10 mouse cellular contexts compared by ENCODE assay signal in genomic region chr10:29354183-29354582, GRCm38 (mm10). TPM values are rescaled to one million over a fixed set of nuclear protein-coding genes. Genes with fewer than 3 reads are reported as not detected.
DNase-seq lines count a peak whose midpoint lies in the region; ATAC-seq lines count a peak whose summit lies in the region.
"Had no signal": no experiment of that assay in that cellular context is flagged by ENCODE, and none has a peak within 500 bp of the region (broad histone marks: within the 10 kb centered on the region; RNA-seq: fewer than 3 reads in every experiment).

No protein-coding gene starts in this region.

- WGBS in hindbrain, embryonic 11.5 days, result 71% methylated on average over 7 of the region's 7 CpGs
- WGBS in hindbrain, embryonic 10.5 days, result 78% methylated on average over 7 of the region's 7 CpGs
- WGBS in hindbrain, embryonic 15.5 days, result 36% methylated on average over 7 of the region's 7 CpGs
- WGBS in midbrain, embryonic 12.5 days, result 50% methylated on average over 7 of the region's 7 CpGs
- WGBS in heart, embryonic 11.5 days (ENCODE audit: insufficient replicate concordance), result 78% methylated on average over 7 of the region's 7 CpGs
- 87% methylated on average over 7 of the region's 7 CpGs for WGBS in liver, embryonic 12.5 days (ENCODE audit: insufficient replicate concordance)

- no peaks in the 10 kb centered on the region for H3K27me3 ChIP-seq in hindbrain, embryonic 11.5 days (ENCODE audit: control insufficient read depth, insufficient read depth, low read length)
- no peaks in the 10 kb centered on the region for H3K27me3 ChIP-seq in hindbrain, embryonic 10.5 days (ENCODE audit: insufficient read depth, poor library complexity, severe bottlenecking)
- no peaks in the 10 kb centered on the region for H3K27me3 ChIP-seq in hindbrain, embryonic 15.5 days
- no peaks in the 10 kb centered on the region for H3K27me3 ChIP-seq in midbrain, embryonic 12.5 days
- H3K27me3 ChIP-seq in heart, embryonic 11.5 days (ENCODE audit: control insufficient read depth, insufficient read depth, low read length), result no peaks in the 10 kb centered on the region
- H3K27me3 ChIP-seq in liver, embryonic 12.5 days (replicated peaks), result no peaks in the 10 kb centered on the region
- H3K27me3 ChIP-seq: stomach, embryonic 15.5 days had no signal

- no peak overlapping the region for H3K4me3 ChIP-seq in hindbrain, embryonic 11.5 days (ENCODE audit: low read depth, low read length)
- H3K4me3 ChIP-seq in hindbrain, embryonic 10.5 days, result no peak overlapping the region
- H3K4me3 ChIP-seq in hindbrain, embryonic 15.5 days, result no peak overlapping the region
- no peak overlapping the region for H3K4me3 ChIP-seq in midbrain, embryonic 12.5 days
- H3K4me3 ChIP-seq in heart, embryonic 11.5 days (ENCODE audit: low read depth, low read length), result no peak overlapping the region
- H3K4me3 ChIP-seq in liver, embryonic 12.5 days, result no peak overlapping the region
- H3K4me3 ChIP-seq: stomach, embryonic 15.5 days had no signal

- peak; percentile 57; the same call in 1 of the 2 replicates for ATAC-seq in hindbrain, embryonic 11.5 days (ENCODE audit: low FRiP score)
- ATAC-seq in hindbrain, embryonic 15.5 days (ENCODE audit: low FRiP score, low read depth), result no peak
- 0 out of 2 replicates have a peak, but pooled peaks have one; percentile 51 for ATAC-seq in midbrain, embryonic 12.5 days (ENCODE audit: low FRiP score, low read depth)
- ATAC-seq in heart, embryonic 11.5 days (replicated peaks; ENCODE audit: insufficient number of reproducible peaks, low FRiP score, low TSS enrichment), result no peak
- ATAC-seq in liver, embryonic 12.5 days, result no peak

- no peaks in the 10 kb centered on the region for H3K9me3 ChIP-seq in hindbrain, embryonic 11.5 days (ENCODE audit: control insufficient read depth, low read length)
- H3K9me3 ChIP-seq in hindbrain, embryonic 10.5 days, result no peaks in the 10 kb centered on the region
- no peaks in the 10 kb centered on the region for H3K9me3 ChIP-seq in hindbrain, embryonic 15.5 days
- no peaks in the 10 kb centered on the region for H3K9me3 ChIP-seq in midbrain, embryonic 12.5 days
- H3K9me3 ChIP-seq in heart, embryonic 11.5 days (replicated peaks; ENCODE audit: control insufficient read depth, low read length), result no peaks in the 10 kb centered on the region
- no peaks in the 10 kb centered on the region for H3K9me3 ChIP-seq in liver, embryonic 12.5 days (replicated peaks)
- H3K9me3 ChIP-seq: stomach, embryonic 15.5 days had no signal

- H3K36me3 ChIP-seq in hindbrain, embryonic 11.5 days (ENCODE audit: control insufficient read depth, insufficient read depth, low read length), result no peaks in the 10 kb centered on the region
- H3K36me3 ChIP-seq in hindbrain, embryonic 10.5 days, result peaks cover 41% of the 10 kb centered on the region
- peaks cover 8% of the 10 kb centered on the region for H3K36me3 ChIP-seq in hindbrain, embryonic 15.5 days
- peaks cover 10% of the 10 kb centered on the region; the same call in 1 of the 2 replicates for H3K36me3 ChIP-seq in midbrain, embryonic 12.5 days
- H3K36me3 ChIP-seq in heart, embryonic 11.5 days (ENCODE audit: control insufficient read depth, insufficient read depth, low read length), result no peaks in the 10 kb centered on the region
- H3K36me3 ChIP-seq in liver, embryonic 12.5 days, result peaks cover 40% of the 10 kb centered on the region

- no peak overlapping the region for H3K27ac ChIP-seq in hindbrain, embryonic 11.5 days (ENCODE audit: low read depth, low read length)
- no peak overlapping the region for H3K27ac ChIP-seq in hindbrain, embryonic 10.5 days
- H3K27ac ChIP-seq in hindbrain, embryonic 15.5 days (replicated peaks), result no peak overlapping the region
- H3K27ac ChIP-seq in midbrain, embryonic 12.5 days (replicated peaks), result peak overlapping the region; percentile 49; the same call in 1 of the 2 replicates
- H3K27ac ChIP-seq in heart, embryonic 11.5 days (ENCODE audit: low read depth, low read length), result no peak overlapping the region
- H3K27ac ChIP-seq in liver, embryonic 12.5 days, result no peak overlapping the region
- H3K27ac ChIP-seq: stomach, embryonic 15.5 days had no signal

- intact Hi-C loops in gastrocnemius, postnatal 14 days (cut with DNase I; ENCODE audit: low total_unique reads), result no loop called here

- H3K9ac ChIP-seq in hindbrain, embryonic 11.5 days (ENCODE audit: low read depth, low read length), result no peak overlapping the region
- H3K9ac ChIP-seq in hindbrain, embryonic 15.5 days, result no peak overlapping the region
- H3K9ac ChIP-seq in midbrain, embryonic 12.5 days (replicated peaks), result no peak overlapping the region
- no peak overlapping the region for H3K9ac ChIP-seq in heart, embryonic 11.5 days (ENCODE audit: low read depth, low read length)
- H3K9ac ChIP-seq in liver, embryonic 12.5 days, result no peak overlapping the region
- H3K9ac ChIP-seq: stomach, embryonic 15.5 days had no signal

- no peak for DNase-seq in hindbrain, embryonic 11.5 days (ENCODE audit: low spot score)
- no peak for DNase-seq in hindbrain, embryonic 10.5 days (ENCODE audit: low spot score)
- peak; percentile 31 to 69 for DNase-seq in right cerebral cortex, postnatal 36 days (ENCODE audit: low spot score in 2 of 2)
- DNase-seq in gastrocnemius, postnatal 14 days, result no peak
- DNase-seq: heart, postnatal 36 days had no signal

- H3K4me2 ChIP-seq in hindbrain, embryonic 11.5 days (replicated peaks; ENCODE audit: low read depth, low read length), result no peak overlapping the region
- 0 out of 2 replicates have a peak overlapping the region, but pooled peaks have one; percentile 13 for H3K4me2 ChIP-seq in hindbrain, embryonic 15.5 days
- no peak overlapping the region for H3K4me2 ChIP-seq in midbrain, embryonic 12.5 days (replicated peaks)
- no peak overlapping the region for H3K4me2 ChIP-seq in heart, embryonic 11.5 days
- no peak overlapping the region for H3K4me2 ChIP-seq in liver, embryonic 12.5 days
- H3K4me2 ChIP-seq: stomach, embryonic 15.5 days had no signal

- no peaks in the 10 kb centered on the region for H3K4me1 ChIP-seq in hindbrain, embryonic 11.5 days (replicated peaks; ENCODE audit: control insufficient read depth, insufficient read depth, low read length)
- no peaks in the 10 kb centered on the region for H3K4me1 ChIP-seq in hindbrain, embryonic 10.5 days (replicated peaks)
- peaks cover 43% of the 10 kb centered on the region for H3K4me1 ChIP-seq in hindbrain, embryonic 15.5 days (replicated peaks)
- H3K4me1 ChIP-seq in midbrain, embryonic 12.5 days, result peaks cover 17% of the 10 kb centered on the region
- H3K4me1 ChIP-seq in heart, embryonic 11.5 days (ENCODE audit: control insufficient read depth, insufficient read depth, low read length), result 0 out of 2 replicates have a peak, but pooled peaks cover 4% of the 10 kb centered on the region
- H3K4me1 ChIP-seq in liver, embryonic 12.5 days, result peaks cover 15% of the 10 kb centered on the region
- H3K4me1 ChIP-seq: stomach, embryonic 15.5 days had no signal

RNA-seq across cellular contexts. Expression of gene Rnf146, which starts 8.1 kb away (rescaled TPM):
- 57.8 and 66.3 TPM in 2 replicates for polyA plus RNA-seq in hindbrain, embryonic 11.5 days (2014; fragmentation: Nextera tagmentation; extraction: Ambion mirVana)
- 44.8 and 48.9 TPM in 2 replicates for polyA plus RNA-seq in hindbrain, embryonic 10.5 days (2016; fragmentation: Nextera tagmentation; extraction: Ambion mirVana)
- polyA plus RNA-seq in hindbrain, embryonic 15.5 days (2015; fragmentation: Nextera tagmentation; extraction: Ambion mirVana), result 77.1 and 79.9 TPM in 2 replicates
- polyA plus RNA-seq in midbrain, embryonic 12.5 days (2016; fragmentation: Nextera tagmentation; extraction: Ambion mirVana), result 66.4 and 81.2 TPM in 2 replicates
- polyA plus RNA-seq in heart, embryonic 11.5 days (2014; fragmentation: Nextera tagmentation; extraction: Ambion mirVana), result 25.4 and 44.8 TPM in 2 replicates
- polyA plus RNA-seq in liver, embryonic 12.5 days (2016; fragmentation: Nextera tagmentation; extraction: Ambion mirVana), result 17.5 and 18.7 TPM in 2 replicates
- total RNA-seq in gastrocnemius, postnatal 14 days (2021), result 10 to 100 TPM; 40.0 to 42.9 TPM

RNA-seq across cellular contexts. Expression of gene Echdc1, which starts 41.2 kb away (rescaled TPM):
- 27.2 and 28.2 TPM in 2 replicates for polyA plus RNA-seq in hindbrain, embryonic 11.5 days (2014; fragmentation: Nextera tagmentation; extraction: Ambion mirVana)
- polyA plus RNA-seq in hindbrain, embryonic 10.5 days (2016; fragmentation: Nextera tagmentation; extraction: Ambion mirVana), result 20.2 and 27.8 TPM in 2 replicates
- 31.0 TPM in 2 replicates for polyA plus RNA-seq in hindbrain, embryonic 15.5 days (2015; fragmentation: Nextera tagmentation; extraction: Ambion mirVana)
- 25.1 and 25.4 TPM in 2 replicates for polyA plus RNA-seq in midbrain, embryonic 12.5 days (2016; fragmentation: Nextera tagmentation; extraction: Ambion mirVana)
- polyA plus RNA-seq in heart, embryonic 11.5 days (2014; fragmentation: Nextera tagmentation; extraction: Ambion mirVana), result 27.9 and 29.2 TPM in 2 replicates
- polyA plus RNA-seq in liver, embryonic 12.5 days (2016; fragmentation: Nextera tagmentation; extraction: Ambion mirVana), result 29.1 and 30.2 TPM in 2 replicates
- total RNA-seq in gastrocnemius, postnatal 14 days (2021), result 10 to 100 TPM; 26.1 to 27.1 TPM

Comparison
In these comparisons a context has a peak if more than half of its experiments do, and no peak if none do; other contexts are left out.
1. ATAC-seq: peak in hindbrain, embryonic 11.5 days (single experiment) and midbrain, embryonic 12.5 days (single experiment); none in hindbrain, embryonic 15.5 days (single experiment), heart, embryonic 11.5 days (single experiment) and liver, embryonic 12.5 days (single experiment).
2. DNase-seq: peak in right cerebral cortex, postnatal 36 days (2 of 2); none in hindbrain, embryonic 11.5 days (single experiment), hindbrain, embryonic 10.5 days (single experiment) and gastrocnemius, postnatal 14 days (single experiment).